Mouse (Mus musculus): ENCODE measurements around the gene Tenm4. TPM values are rescaled to one million over a fixed set of nuclear protein-coding genes. Genes with fewer than 3 reads are reported as not detected.

Tenm4 gene
- polyA plus RNA-seq, 1 experiment from 2014 or later: 62.8 TPM

- no peak overlapping the region for H3K9ac ChIP-seq
- ATAC-seq (ENCODE audit: insufficient number of reproducible peaks, insufficient read depth, low FRiP score, low TSS enrichment): no peak
- no peaks in the 10 kb centered on the region for H3K9me3 ChIP-seq
- 59% methylated on average over 3 of the region's 3 CpGs for WGBS
- no peak overlapping the region for H3K4me3 ChIP-seq
- H3K4me1 ChIP-seq: 0 out of 2 replicates have a peak, but pooled peaks cover 3% of the 10 kb centered on the region
- no peak overlapping the region for H3K4me2 ChIP-seq (replicated peaks)
- no peaks in the 10 kb centered on the region for H3K27me3 ChIP-seq
- H3K36me3 ChIP-seq: no peaks in the 10 kb centered on the region
- H3K27ac ChIP-seq: no peak overlapping the region
Measured at GRCm38 (mm10) chr7:96363311-96363710, 192.3 kb downstream of the Tenm4 start.

GRCm38 (mm10) chr7:96369947-96370346 lies 198.9 kb downstream of the Tenm4 start:
- 83% methylated on average over 4 of the region's 4 CpGs for WGBS
- no peaks in the 10 kb centered on the region for H3K9me3 ChIP-seq
- ATAC-seq (ENCODE audit: insufficient number of reproducible peaks, insufficient read depth, low FRiP score, low TSS enrichment): no peak
- H3K4me1 ChIP-seq: peaks cover 19% of the 10 kb centered on the region
- H3K27ac ChIP-seq: no peak overlapping the region
- H3K36me3 ChIP-seq: no peaks in the 10 kb centered on the region
- H3K4me3 ChIP-seq: no peak overlapping the region
- no peaks in the 10 kb centered on the region for H3K27me3 ChIP-seq
- H3K9ac ChIP-seq: no peak overlapping the region
- H3K4me2 ChIP-seq (replicated peaks): no peak overlapping the region

GRCm38 (mm10) chr7:96374004-96374663 lies 203.1 kb downstream of the Tenm4 start:
- 0 out of 2 replicates have a peak overlapping the region, but pooled peaks have one; percentile 36 for H3K27ac ChIP-seq
- H3K9me3 ChIP-seq: no peaks in the 10 kb centered on the region
- H3K4me1 ChIP-seq: peaks cover 46% of the 10 kb centered on the region
- no peak overlapping the region for H3K4me2 ChIP-seq (replicated peaks)
- 68% methylated on average over 6 of the region's 6 CpGs for WGBS
- ATAC-seq (ENCODE audit: insufficient number of reproducible peaks, insufficient read depth, low FRiP score, low TSS enrichment): no peak
- no peak overlapping the region for H3K4me3 ChIP-seq
- no peaks in the 10 kb centered on the region for H3K36me3 ChIP-seq
- no peaks in the 10 kb centered on the region for H3K27me3 ChIP-seq
- no peak overlapping the region for H3K9ac ChIP-seq

GRCm38 (mm10) chr7:96375507-96375906 lies 204.5 kb downstream of the Tenm4 start:
- Histone ChIP-seq H3K36me3 (no peaks in the 10 kb centered on the region), H3K4me1 (peaks cover 46% of the 10 kb centered on the region), H3K9me3 (no peaks in the 10 kb centered on the region), H3K9ac (no peak overlapping the region), H3K4me2 (replicated peaks) (no peak overlapping the region), H3K27ac (no peak overlapping the region), H3K4me3 (no peak overlapping the region), H3K27me3 (no peaks in the 10 kb centered on the region)
- no peak for ATAC-seq (ENCODE audit: insufficient number of reproducible peaks, insufficient read depth, low FRiP score, low TSS enrichment)
- 64% methylated on average over 6 of the region's 6 CpGs for WGBS

GRCm38 (mm10) chr7:96383686-96384528 lies 212.9 kb downstream of the Tenm4 start:
- ATAC-seq (ENCODE audit: insufficient number of reproducible peaks, insufficient read depth, low FRiP score, low TSS enrichment): no peak
- Histone ChIP-seq H3K9ac (no peak overlapping the region), H3K4me3 (no peak overlapping the region), H3K27me3 (no peaks in the 10 kb centered on the region), H3K27ac (no peak overlapping the region), H3K36me3 (no peaks in the 10 kb centered on the region), H3K4me2 (replicated peaks) (no peak overlapping the region), H3K4me1 (peaks cover 11% of the 10 kb centered on the region), H3K9me3 (no peaks in the 10 kb centered on the region)
- 17% methylated on average over 6 of the region's 6 CpGs for WGBS

GRCm38 (mm10) chr7:96384726-96385500 lies 213.9 kb downstream of the Tenm4 start:
- no peaks in the 10 kb centered on the region for H3K27me3 ChIP-seq
- no peak for ATAC-seq (ENCODE audit: insufficient number of reproducible peaks, insufficient read depth, low FRiP score, low TSS enrichment)
- H3K4me1 ChIP-seq: peaks cover 11% of the 10 kb centered on the region
- H3K9me3 ChIP-seq: no peaks in the 10 kb centered on the region
- H3K4me2 ChIP-seq (replicated peaks): no peak overlapping the region
- no peak overlapping the region for H3K4me3 ChIP-seq
- H3K36me3 ChIP-seq: no peaks in the 10 kb centered on the region
- H3K9ac ChIP-seq: no peak overlapping the region
- no peak overlapping the region for H3K27ac ChIP-seq
- WGBS: 80% methylated on average over 11 of the region's 11 CpGs

- H3K27ac ChIP-seq: no peak overlapping the region
- H3K4me1 ChIP-seq: peaks cover 11% of the 10 kb centered on the region
- 87% methylated on average over 7 of the region's 7 CpGs for WGBS
- H3K27me3 ChIP-seq: no peaks in the 10 kb centered on the region
- no peak overlapping the region for H3K4me2 ChIP-seq (replicated peaks)
- H3K9me3 ChIP-seq: no peaks in the 10 kb centered on the region
- no peak overlapping the region for H3K4me3 ChIP-seq
- ATAC-seq (ENCODE audit: insufficient number of reproducible peaks, insufficient read depth, low FRiP score, low TSS enrichment): no peak
- H3K9ac ChIP-seq: no peak overlapping the region
- no peaks in the 10 kb centered on the region for H3K36me3 ChIP-seq
Measured at GRCm38 (mm10) chr7:96385850-96386249, 214.8 kb downstream of the Tenm4 start.

- no peak for ATAC-seq (ENCODE audit: insufficient number of reproducible peaks, insufficient read depth, low FRiP score, low TSS enrichment)
- Histone ChIP-seq H3K27ac (no peak overlapping the region), H3K9me3 (no peaks in the 10 kb centered on the region), H3K27me3 (no peaks in the 10 kb centered on the region), H3K4me2 (replicated peaks) (no peak overlapping the region), H3K9ac (no peak overlapping the region), H3K4me1 (0 out of 2 replicates have a peak, but pooled peaks cover 13% of the 10 kb centered on the region), H3K36me3 (no peaks in the 10 kb centered on the region), H3K4me3 (no peak overlapping the region)
- WGBS: 76% methylated on average over 6 of the region's 6 CpGs
Measured at GRCm38 (mm10) chr7:96390034-96390670, 219.1 kb downstream of the Tenm4 start.

- ATAC-seq (ENCODE audit: insufficient number of reproducible peaks, insufficient read depth, low FRiP score, low TSS enrichment): no peak
- H3K4me1 ChIP-seq: 0 out of 2 replicates have a peak, but pooled peaks cover 13% of the 10 kb centered on the region
- H3K36me3 ChIP-seq: no peaks in the 10 kb centered on the region
- WGBS: 93% methylated on average over 4 of the region's 4 CpGs
- H3K4me2 ChIP-seq (replicated peaks): no peak overlapping the region
- H3K9ac ChIP-seq: no peak overlapping the region
- no peak overlapping the region for H3K27ac ChIP-seq
- H3K9me3 ChIP-seq: no peaks in the 10 kb centered on the region
- H3K4me3 ChIP-seq: no peak overlapping the region
- no peaks in the 10 kb centered on the region for H3K27me3 ChIP-seq
Measured at GRCm38 (mm10) chr7:96390894-96391293, 219.8 kb downstream of the Tenm4 start.

GRCm38 (mm10) chr7:96391797-96392472 lies 220.9 kb downstream of the Tenm4 start:
- no peak overlapping the region for H3K27ac ChIP-seq
- no peak overlapping the region for H3K9ac ChIP-seq
- ATAC-seq (ENCODE audit: insufficient number of reproducible peaks, insufficient read depth, low FRiP score, low TSS enrichment): no peak
- H3K4me1 ChIP-seq: 0 out of 2 replicates have a peak, but pooled peaks cover 13% of the 10 kb centered on the region
- H3K4me3 ChIP-seq: no peak overlapping the region
- no peaks in the 10 kb centered on the region for H3K36me3 ChIP-seq
- H3K27me3 ChIP-seq: no peaks in the 10 kb centered on the region
- 64% methylated on average over 6 of the region's 6 CpGs for WGBS
- H3K4me2 ChIP-seq (replicated peaks): no peak overlapping the region
- H3K9me3 ChIP-seq: no peaks in the 10 kb centered on the region

GRCm38 (mm10) chr7:96392600-96392999 lies 221.6 kb downstream of the Tenm4 start:
- H3K9ac ChIP-seq: no peak overlapping the region
- H3K4me3 ChIP-seq: no peak overlapping the region
- no peaks in the 10 kb centered on the region for H3K9me3 ChIP-seq
- no peaks in the 10 kb centered on the region for H3K36me3 ChIP-seq
- H3K27ac ChIP-seq: no peak overlapping the region
- ATAC-seq (ENCODE audit: insufficient number of reproducible peaks, insufficient read depth, low FRiP score, low TSS enrichment): no peak
- WGBS: 70% methylated on average over 2 of the region's 2 CpGs
- 0 out of 2 replicates have a peak, but pooled peaks cover 13% of the 10 kb centered on the region for H3K4me1 ChIP-seq
- no peak overlapping the region for H3K4me2 ChIP-seq (replicated peaks)
- H3K27me3 ChIP-seq: no peaks in the 10 kb centered on the region

Measured in embryonic facial prominence, embryonic 12.5 days (tissue).